Mouse (Mus musculus): ENCODE data around the gene Ect2l.

The Ect2l gene

GRCm38 (mm10) chr10:18210726-18211125 lies at the start of gene Ect2l:
TSS of gene Ect2l (minus strand) at chr10:18210890.
- peak; percentile 37 for DNase-seq

GRCm38 (mm10) chr10:18251345-18251744 lies 40.7 kb upstream of the Ect2l start:
- DNase-seq, result no peak

DNA sequence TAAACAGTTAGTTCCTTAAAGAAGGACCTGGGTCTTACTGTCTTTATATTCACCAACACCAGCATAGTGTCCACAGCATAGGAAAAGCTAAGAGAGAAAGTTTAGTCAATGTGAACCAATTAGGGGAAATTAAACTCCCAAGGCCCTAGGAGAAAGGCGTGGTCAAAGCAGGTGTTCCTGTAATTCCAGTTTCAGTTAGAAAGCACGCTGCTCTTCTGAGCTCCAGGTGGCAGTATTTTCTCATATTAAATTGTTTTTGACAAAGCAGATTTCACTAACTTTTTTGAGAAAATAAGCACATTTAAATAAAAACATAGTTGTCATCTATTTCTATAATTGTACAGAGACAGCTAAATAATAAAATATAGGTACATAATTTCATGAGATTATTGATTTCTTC lies 32.9 kb upstream of the Ect2l start:
- DNase-seq, result no peak

GRCm38 (mm10) chr10:18237191-18237590 lies 26.5 kb upstream of the Ect2l start:
- DNase-seq, result no peak

DNA sequence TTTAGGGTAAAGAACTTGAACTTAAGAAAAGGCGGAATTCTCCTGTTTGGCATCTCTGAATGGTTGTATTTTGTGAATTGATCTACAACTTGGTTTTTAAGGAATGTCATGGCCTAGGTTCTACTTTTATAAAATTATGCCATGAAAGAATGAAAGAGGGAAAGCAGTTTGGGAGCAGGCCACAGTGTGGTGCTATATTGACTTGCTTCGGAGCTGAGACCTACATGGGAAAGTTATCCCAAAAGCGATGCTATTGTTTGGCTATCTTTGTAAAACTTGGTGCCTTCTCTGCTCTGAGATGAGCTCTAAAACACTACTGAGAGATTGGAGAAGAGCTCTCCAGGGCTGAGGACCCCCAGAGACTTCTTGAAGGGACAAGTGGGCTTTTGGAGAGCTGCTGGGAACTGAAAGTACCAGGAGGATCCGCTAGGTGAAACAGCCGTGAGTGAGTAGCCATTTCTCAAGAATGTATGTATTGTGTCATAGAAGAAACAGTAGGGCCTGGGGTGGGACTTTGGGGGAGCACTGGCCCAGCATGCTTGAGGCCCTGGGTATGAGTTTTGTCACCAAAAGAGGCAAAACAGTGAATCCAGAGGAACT lies 25.7 kb upstream of the Ect2l start:
- DNase-seq, result no peak

- no peak for DNase-seq
These were observed 24.7 kb upstream of the Ect2l start for GRCm38 (mm10) chr10:18235402-18235747.

DNA sequence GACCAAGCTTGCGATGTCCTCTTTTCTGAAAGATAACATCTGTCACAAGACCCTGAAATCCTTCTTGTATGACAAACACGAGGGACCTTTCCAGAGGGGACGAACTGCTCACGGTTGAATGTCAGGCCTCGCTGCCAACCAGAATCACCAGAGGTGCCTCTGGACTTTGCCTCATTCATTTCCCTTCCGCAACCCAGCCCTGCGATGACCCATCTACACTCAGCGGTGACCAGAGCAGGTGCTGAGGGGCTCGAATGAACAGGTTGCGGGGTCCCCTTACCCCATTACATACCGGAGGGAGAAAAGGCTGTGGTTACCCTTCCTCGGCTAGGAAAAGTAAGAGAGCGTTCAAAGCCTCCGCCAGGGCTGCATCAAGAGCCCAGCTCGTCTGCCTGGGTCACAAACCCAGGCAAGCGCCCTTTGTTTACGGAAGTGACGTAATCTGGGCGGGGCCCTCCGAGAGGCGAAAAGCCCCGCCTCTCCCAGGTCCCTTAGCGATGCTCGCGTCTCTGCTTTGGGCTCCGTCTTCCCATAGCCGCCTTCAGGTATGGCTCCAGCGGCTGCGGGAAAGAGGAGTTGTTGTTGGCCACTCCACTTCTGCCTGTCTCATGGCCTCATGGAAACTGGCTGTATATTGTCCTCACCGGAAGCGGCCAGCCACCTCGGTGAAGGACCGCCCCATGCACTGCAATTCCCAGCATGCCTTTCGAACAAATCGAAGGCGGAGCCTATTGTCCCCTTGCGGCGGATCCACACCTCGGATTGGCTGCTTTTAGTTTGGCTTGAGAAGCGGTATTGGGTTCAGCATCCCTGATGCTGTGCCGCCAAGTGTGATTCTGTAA lies 24.1 kb upstream of the Ect2l start, which contains the start of gene Ccdc28a:
Ccdc28a (minus strand) TSS at position 439 of the 842 bp plus-strand sequence.
- DNase-seq, result peak; percentile 95

- DNase-seq, result no peak
These were observed 23.2 kb upstream of the Ect2l start for GRCm38 (mm10) chr10:18233891-18234290.

DNA sequence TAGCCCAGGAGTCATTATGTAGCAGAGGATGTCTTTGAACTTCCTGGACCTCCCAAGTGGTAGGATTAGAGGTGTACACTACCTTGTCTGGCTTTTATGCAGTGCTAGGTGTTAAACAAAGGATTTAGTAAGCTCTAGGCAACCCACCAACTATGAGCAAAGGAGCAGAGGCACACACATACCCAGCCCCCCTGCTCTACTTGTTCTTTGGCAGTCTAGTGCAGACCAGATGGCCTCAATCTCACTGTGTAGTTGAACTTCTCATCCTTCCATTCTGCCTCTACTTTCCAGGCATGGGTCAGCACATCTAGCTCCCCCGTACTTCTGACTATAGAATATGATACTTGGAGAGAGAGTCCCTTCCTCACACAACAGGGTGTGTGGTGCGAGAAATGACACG lies 13.7 kb upstream of the Ect2l start:
- DNase-seq, result no peak

GRCm38 (mm10) chr10:18219351-18219750 lies 8.7 kb upstream of the Ect2l start:
- DNase-seq, result no peak

GRCm38 (mm10) chr10:18214124-18214523 lies 3.4 kb upstream of the Ect2l start:
- no peak for DNase-seq

GRCm38 (mm10) chr10:18213373-18213772 lies 2.7 kb upstream of the Ect2l start:
- no peak for DNase-seq

DNA sequence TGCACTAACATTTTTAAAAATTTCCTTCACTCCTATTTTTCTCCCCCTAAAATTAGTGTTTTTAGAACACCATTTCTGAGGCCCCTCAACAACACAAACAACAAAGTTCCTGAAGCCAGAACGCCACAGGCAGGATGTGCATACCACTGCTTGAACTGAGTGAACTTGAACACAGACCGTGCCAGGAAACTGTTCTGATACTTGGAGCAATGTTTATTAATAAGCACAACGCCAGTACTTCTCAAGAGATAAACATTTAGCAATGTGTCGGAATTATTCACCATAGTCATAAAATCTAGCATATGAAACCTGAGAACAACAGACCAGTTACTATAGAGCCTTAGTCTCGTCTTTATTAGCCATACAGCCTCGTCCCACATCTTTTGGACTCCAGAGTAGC lies 571 bp downstream of the Ect2l start:
- no peak for DNase-seq

GRCm38 (mm10) chr10:18204067-18204466 lies 6.6 kb downstream of the Ect2l start:
- DNase-seq, result peak; percentile 11

DNA sequence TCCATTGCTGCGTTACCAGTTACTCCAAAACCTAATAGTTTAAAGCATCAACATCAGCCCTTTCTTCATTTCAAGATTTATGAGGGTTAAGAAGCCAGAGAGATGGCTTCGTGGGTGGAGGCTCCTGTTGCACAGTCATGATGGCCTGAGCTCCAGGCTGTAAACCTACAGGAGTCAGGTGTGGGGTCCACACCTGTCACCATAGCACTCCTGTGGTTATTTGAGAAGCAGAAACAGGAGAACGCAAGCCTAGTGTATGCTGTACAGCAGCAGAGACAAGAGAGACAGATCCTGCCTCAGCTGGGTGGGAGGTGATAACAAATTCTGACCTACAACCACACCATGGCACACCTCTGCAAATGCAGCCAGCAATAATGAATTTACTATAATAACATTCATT lies 8.3 kb downstream of the Ect2l start:
- no peak for DNase-seq

DNA sequence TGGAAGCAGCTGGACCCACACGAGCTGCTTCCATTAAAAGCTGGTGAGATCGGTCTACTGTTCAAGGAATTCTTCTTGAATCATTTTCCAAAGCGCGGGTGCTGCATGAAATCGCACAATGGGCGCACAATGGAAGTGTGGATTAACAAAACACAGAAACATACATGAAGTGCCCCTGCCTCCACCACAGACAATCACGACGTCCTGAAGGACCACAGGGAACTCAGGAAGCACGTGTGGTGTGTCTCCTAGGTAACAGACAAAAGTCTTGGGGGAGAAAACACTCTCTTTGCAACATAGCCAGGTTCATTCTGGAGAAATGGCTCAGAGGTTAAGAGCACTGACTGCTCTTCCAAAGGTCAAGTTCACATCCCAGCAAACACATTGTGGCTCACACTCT lies 10.0 kb downstream of the Ect2l start:
- DNase-seq, result no peak

GRCm38 (mm10) chr10:18199919-18200318 lies 10.8 kb downstream of the Ect2l start:
- no peak for DNase-seq

- DNase-seq, result peak; percentile 32
These were observed 12.2 kb downstream of the Ect2l start for GRCm38 (mm10) chr10:18198286-18199015.

GRCm38 (mm10) chr10:18197206-18197979 lies 13.3 kb downstream of the Ect2l start:
- peak; percentile 59 for DNase-seq

DNA sequence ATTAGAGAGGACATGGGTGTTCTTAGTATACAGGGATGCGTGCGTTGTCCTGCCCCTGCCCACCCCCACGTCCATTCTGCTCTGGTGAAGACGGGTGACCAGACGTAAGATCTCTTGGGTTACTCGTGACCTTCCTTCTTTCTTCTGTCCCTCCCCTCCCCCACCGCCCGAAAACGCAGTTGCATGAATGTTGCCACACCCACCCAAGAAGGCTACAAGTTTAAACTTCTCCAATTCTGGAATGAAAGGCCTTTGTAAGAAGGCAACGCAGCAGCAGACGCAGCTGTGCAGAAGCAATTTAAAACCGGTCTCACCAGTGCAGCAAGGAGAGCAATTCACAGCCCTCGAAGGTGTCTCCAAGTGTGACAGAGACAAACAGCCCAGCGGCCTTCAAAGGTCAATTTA lies 16.0 kb downstream of the Ect2l start:
- DNase-seq, result peak; percentile 13

DNA sequence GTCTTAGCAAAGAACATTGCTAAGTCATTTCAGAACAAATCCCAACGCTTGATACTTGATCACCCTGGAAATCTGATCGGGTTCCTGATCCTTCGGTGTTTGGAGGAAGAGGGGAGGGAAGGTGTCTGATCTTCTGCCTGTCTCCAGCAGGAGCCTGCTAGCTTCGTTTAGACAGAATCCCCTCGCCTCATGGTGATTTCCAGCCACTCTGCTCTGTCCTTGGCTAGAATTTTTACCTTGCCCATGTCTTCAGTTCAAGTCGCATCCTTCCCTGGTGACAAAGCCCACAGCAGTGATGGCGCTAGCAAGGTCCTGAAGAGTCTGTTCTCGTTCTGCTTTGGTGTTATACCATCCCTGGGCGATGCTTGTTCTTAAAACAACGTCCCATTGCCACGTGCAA lies 16.5 kb downstream of the Ect2l start:
- no peak for DNase-seq

DNA sequence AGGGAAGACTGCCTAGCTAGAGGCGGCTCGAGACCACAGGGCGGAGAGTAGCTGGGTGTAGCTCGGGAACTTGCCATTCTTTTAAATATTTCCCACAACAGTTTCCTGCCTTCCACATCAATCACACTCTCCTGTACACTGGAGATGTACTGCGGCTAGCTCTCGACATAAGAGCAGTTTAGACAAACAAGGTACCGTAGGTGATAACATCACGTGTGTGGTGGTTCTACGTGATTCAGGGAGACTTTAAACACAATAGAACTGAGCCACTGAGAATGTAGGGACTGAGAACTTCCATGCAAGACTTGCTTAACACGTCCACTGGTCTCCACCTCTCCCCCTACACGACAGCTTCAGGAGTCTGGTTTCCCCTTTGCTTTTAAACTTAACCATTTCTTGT lies 17.5 kb downstream of the Ect2l start:
- DNase-seq, result no peak

DNA sequence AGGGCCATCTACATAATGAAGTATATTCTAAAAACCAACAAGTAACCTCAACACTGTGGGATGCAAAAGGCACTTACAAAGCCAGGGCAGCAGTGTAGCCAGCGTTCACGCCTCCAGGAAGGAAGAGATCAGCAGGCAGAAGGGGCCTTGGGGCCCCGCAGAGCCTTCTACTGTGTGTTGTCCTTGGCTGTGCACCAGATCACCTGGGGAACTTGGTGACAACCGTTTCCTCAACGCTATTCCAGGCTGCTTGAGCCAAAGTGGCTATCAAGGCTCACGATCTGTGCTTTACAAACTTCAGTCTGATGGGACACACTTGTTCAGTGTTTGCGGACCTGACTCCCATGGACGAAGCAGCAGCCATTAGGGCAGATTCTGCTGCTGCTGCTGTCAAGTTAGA lies 19.0 kb downstream of the Ect2l start:
- no peak for DNase-seq
